Mouse (Mus musculus): ENCODE results near the gene Enah. TPM values are rescaled to one million over a fixed set of nuclear protein-coding genes. Genes with fewer than 3 reads are reported as not detected.

Gene Enah
- polyA plus RNA-seq, 1 experiment from 2014 or later = 43.3 TPM

- WGBS = 96% methylated on average over 2 of the region's 2 CpGs
- no peaks in the 10 kb centered on the region for H3K27me3 ChIP-seq (replicated peaks)
- no peak overlapping the region for H3K9ac ChIP-seq
- H3K27ac ChIP-seq = no peak overlapping the region
- H3K4me3 ChIP-seq = no peak overlapping the region
- no peaks in the 10 kb centered on the region; the same call in 1 of the 2 replicates for H3K9me3 ChIP-seq
- no peaks in the 10 kb centered on the region for H3K4me1 ChIP-seq
- no peak overlapping the region for H3K4me2 ChIP-seq (replicated peaks)
- H3K36me3 ChIP-seq = peaks cover 8% of the 10 kb centered on the region; the same call in 1 of the 2 replicates
- no peak for ATAC-seq (ENCODE audit: low FRiP score, low read depth)
Observed at GRCm38 (mm10) chr1:181984811-181985210, 35.0 kb downstream of the Enah start.

DNA sequence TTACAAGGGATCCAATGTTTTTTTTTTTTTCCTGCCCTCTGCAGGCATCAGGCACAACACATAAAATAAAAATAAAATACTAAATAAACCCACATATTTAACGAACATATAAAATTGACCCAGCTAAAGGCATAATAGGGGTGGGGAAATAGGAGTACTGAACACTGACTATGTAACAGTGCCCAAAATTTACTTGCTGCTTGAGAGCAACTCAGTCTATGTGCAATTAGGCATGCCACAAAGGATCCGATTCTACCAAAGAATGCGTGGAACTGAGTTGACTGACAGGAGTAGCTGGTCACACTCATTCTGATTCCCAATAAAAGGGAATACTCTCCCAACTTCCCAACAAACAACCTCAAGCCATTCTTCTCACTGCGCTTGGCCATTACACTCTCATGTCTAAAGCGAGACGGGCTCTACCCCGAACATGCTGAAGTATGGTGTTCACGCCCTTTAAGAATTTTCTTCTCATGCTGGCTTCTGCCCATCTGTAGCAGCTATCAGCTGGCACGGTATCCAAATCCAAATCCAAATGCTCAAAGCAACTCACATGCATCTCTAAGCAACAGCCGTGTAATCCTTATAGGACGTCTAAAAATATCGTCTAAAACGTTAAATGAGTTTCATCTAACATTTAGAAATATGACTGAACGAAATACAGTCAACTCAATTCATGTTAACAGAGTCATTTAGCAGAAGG lies 39.6 kb downstream of the Enah start:
- H3K36me3 ChIP-seq = peaks cover 8% of the 10 kb centered on the region; the same call in 1 of the 2 replicates
- H3K9me3 ChIP-seq = no peaks in the 10 kb centered on the region
- no peak overlapping the region for H3K9ac ChIP-seq
- H3K4me3 ChIP-seq = no peak overlapping the region
- no peaks in the 10 kb centered on the region for H3K27me3 ChIP-seq (replicated peaks)
- H3K27ac ChIP-seq = no peak overlapping the region
- 93% methylated on average over 14 of the region's 14 CpGs for WGBS
- peaks cover 8% of the 10 kb centered on the region for H3K4me1 ChIP-seq
- no peak overlapping the region for H3K4me2 ChIP-seq (replicated peaks)
- no peak for ATAC-seq (ENCODE audit: low FRiP score, low read depth)

GRCm38 (mm10) chr1:181975510-181975909 lies 44.3 kb downstream of the Enah start:
- no peaks in the 10 kb centered on the region for H3K27me3 ChIP-seq (replicated peaks)
- no peaks in the 10 kb centered on the region for H3K9me3 ChIP-seq
- no peak overlapping the region for H3K4me2 ChIP-seq (replicated peaks)
- H3K4me3 ChIP-seq = no peak overlapping the region
- 83% methylated on average over 3 of the region's 3 CpGs for WGBS
- H3K4me1 ChIP-seq = peaks cover 18% of the 10 kb centered on the region
- no peaks in the 10 kb centered on the region for H3K36me3 ChIP-seq
- H3K9ac ChIP-seq = no peak overlapping the region
- no peak overlapping the region for H3K27ac ChIP-seq
- no peak for ATAC-seq (ENCODE audit: low FRiP score, low read depth)

DNA sequence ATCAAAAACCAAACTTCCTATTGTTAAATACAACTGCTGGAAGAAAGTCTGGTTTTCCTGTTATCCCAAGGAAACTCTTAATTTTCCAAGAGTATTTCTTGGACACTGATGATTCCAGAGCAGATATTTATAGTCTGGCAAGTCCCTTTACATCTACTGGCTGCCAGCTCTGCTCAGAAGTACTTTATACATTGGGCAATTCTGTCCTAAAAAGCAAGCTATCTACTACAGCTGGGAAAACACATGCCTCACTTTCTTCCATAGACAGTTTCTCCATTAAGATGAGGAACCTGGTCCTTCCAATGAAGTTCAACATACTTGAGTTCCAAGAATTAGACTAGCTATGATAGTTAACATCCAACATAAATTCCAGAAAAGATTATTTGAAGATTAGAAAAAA lies 44.9 kb downstream of the Enah start:
- Histone ChIP-seq H3K9me3 (no peaks in the 10 kb centered on the region), H3K27me3 (replicated peaks) (no peaks in the 10 kb centered on the region), H3K36me3 (no peaks in the 10 kb centered on the region), H3K9ac (no peak overlapping the region), H3K4me2 (replicated peaks) (no peak overlapping the region), H3K4me3 (no peak overlapping the region), H3K4me1 (peaks cover 19% of the 10 kb centered on the region), H3K27ac (no peak overlapping the region)
- ATAC-seq (ENCODE audit: low FRiP score, low read depth) = no peak

GRCm38 (mm10) chr1:181965277-181965676 lies 54.5 kb downstream of the Enah start:
- Histone ChIP-seq H3K27me3 (replicated peaks) (no peaks in the 10 kb centered on the region), H3K27ac (no peak overlapping the region), H3K4me1 (peaks cover 4% of the 10 kb centered on the region; the same call in 1 of the 2 replicates), H3K4me3 (no peak overlapping the region), H3K9me3 (no peaks in the 10 kb centered on the region), H3K36me3 (peaks cover 7% of the 10 kb centered on the region), H3K9ac (no peak overlapping the region), H3K4me2 (replicated peaks) (no peak overlapping the region)
- WGBS = 88% methylated on average over 1 of the region's 1 CpGs
- no peak for ATAC-seq (ENCODE audit: low FRiP score, low read depth)

DNA sequence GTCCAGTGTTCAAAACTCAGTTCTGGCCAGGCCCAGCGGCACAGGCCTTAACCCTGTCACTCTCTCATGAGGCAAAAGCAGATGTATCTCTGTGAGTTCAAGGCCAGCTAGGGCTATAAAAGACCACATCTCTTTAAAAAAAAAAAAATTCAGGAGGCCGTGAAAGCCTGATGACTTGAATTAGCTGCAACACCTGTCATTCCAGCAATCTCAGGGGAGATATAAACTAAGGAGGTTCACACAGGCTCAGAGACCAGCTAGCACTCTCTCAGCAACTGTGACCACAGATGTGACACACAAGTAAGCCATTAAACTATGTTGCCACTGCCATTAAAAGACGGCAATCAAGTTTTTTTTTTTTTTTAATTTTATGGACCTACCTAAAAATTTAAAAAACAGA lies 56.0 kb downstream of the Enah start:
- WGBS = 55% methylated on average over 3 of the region's 3 CpGs
- no peak overlapping the region for H3K27ac ChIP-seq
- no peak for ATAC-seq (ENCODE audit: low FRiP score, low read depth)
- H3K4me1 ChIP-seq = peaks cover 2% of the 10 kb centered on the region; the same call in 1 of the 2 replicates
- no peaks in the 10 kb centered on the region for H3K9me3 ChIP-seq
- H3K36me3 ChIP-seq = peaks cover 13% of the 10 kb centered on the region
- H3K4me2 ChIP-seq (replicated peaks) = no peak overlapping the region
- no peaks in the 10 kb centered on the region for H3K27me3 ChIP-seq (replicated peaks)
- H3K4me3 ChIP-seq = no peak overlapping the region
- no peak overlapping the region for H3K9ac ChIP-seq

DNA sequence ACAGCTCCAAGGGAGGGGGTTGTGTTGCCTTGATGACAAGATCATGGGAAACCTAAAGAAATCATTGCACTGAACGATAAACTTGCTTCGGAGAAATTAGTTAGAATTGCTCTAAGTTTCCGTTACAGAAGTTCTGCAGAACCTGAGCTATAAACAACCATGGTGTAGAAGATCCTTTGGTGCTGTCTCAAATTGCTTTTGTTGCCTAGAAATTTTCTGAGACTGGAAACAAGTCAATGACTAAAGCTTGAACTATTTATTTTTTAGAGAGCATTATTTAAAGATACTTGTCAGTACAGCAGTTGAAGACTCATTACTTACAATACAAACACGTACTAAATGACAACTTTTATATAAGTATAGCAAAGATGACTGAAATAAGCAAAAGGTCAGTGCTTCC lies 56.4 kb downstream of the Enah start:
- peaks cover 13% of the 10 kb centered on the region for H3K36me3 ChIP-seq
- H3K4me3 ChIP-seq = no peak overlapping the region
- H3K9me3 ChIP-seq = no peaks in the 10 kb centered on the region
- H3K27ac ChIP-seq = no peak overlapping the region
- ATAC-seq (ENCODE audit: low FRiP score, low read depth) = no peak
- H3K27me3 ChIP-seq (replicated peaks) = no peaks in the 10 kb centered on the region
- no peaks in the 10 kb centered on the region for H3K4me1 ChIP-seq
- no peak overlapping the region for H3K9ac ChIP-seq
- 93% methylated on average over 4 of the region's 4 CpGs for whole genome bisulfite sequencing
- H3K4me2 ChIP-seq (replicated peaks) = no peak overlapping the region

- ATAC-seq (ENCODE audit: low FRiP score, low read depth) = no peak
- no peak overlapping the region for H3K4me2 ChIP-seq (replicated peaks)
- 96% methylated on average over 3 of the region's 3 CpGs for WGBS
- H3K27me3 ChIP-seq (replicated peaks) = no peaks in the 10 kb centered on the region
- H3K4me3 ChIP-seq = no peak overlapping the region
- H3K9ac ChIP-seq = no peak overlapping the region
- H3K4me1 ChIP-seq = no peaks in the 10 kb centered on the region
- peaks cover 22% of the 10 kb centered on the region for H3K36me3 ChIP-seq
- no peak overlapping the region for H3K27ac ChIP-seq
- H3K9me3 ChIP-seq = no peaks in the 10 kb centered on the region
Observed at GRCm38 (mm10) chr1:181960383-181960782, 59.4 kb downstream of the Enah start.

DNA sequence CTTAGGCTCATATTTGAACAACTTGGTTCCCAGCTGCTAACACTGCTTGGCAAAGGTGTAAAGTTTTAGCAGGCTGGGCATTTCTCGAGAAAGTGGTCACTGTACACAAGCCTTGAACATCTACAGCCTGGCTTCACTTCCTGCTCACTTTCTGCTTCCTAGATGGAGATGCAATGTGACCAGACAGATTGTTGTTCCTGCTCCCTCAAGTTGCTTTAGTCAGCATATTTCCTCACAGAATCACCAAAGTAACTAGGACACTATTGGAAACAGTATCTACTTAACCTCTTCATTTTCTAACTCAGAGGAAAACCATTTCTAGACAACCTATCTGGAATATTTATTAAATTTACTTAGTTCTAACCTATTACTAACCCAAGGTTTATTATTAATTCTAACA lies 61.4 kb downstream of the Enah start:
- H3K4me3 ChIP-seq = no peak overlapping the region
- no peak overlapping the region for H3K9ac ChIP-seq
- ATAC-seq (ENCODE audit: low FRiP score, low read depth) = no peak
- no peak overlapping the region for H3K4me2 ChIP-seq (replicated peaks)
- 94% methylated on average over 1 of the region's 1 CpGs for WGBS
- no peaks in the 10 kb centered on the region for H3K9me3 ChIP-seq
- H3K36me3 ChIP-seq = peaks cover 22% of the 10 kb centered on the region
- H3K27me3 ChIP-seq (replicated peaks) = no peaks in the 10 kb centered on the region
- H3K27ac ChIP-seq = no peak overlapping the region
- H3K4me1 ChIP-seq = no peaks in the 10 kb centered on the region

GRCm38 (mm10) chr1:181957736-181958135 lies 62.1 kb downstream of the Enah start:
- Histone ChIP-seq H3K9ac (no peak overlapping the region), H3K4me1 (no peaks in the 10 kb centered on the region), H3K9me3 (no peaks in the 10 kb centered on the region), H3K4me3 (no peak overlapping the region), H3K27ac (no peak overlapping the region), H3K36me3 (peaks cover 22% of the 10 kb centered on the region), H3K4me2 (replicated peaks) (no peak overlapping the region), H3K27me3 (replicated peaks) (no peaks in the 10 kb centered on the region)
- no peak for ATAC-seq (ENCODE audit: low FRiP score, low read depth)
- WGBS = 93% methylated on average over 2 of the region's 2 CpGs

DNA sequence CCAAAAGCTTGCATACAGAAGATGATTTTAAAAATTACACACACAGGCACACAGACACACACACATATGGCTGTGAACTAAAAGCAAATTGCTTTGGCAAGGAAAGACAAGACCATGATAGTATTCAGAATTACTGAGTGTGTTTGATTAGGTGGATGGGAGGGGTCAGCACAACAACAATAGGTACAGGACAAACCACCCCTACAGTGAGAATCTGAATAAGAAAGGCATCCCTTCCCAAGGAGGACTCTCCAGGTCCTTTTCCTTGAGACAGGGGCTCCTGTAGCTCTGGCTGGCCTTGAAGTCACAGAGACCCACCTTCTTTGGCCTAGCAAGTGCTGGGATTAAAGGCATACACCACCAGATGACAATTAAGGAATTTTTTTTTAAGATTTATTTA lies 66.2 kb downstream of the Enah start:
- Histone ChIP-seq H3K36me3 (peaks cover 13% of the 10 kb centered on the region), H3K27me3 (replicated peaks) (no peaks in the 10 kb centered on the region), H3K9me3 (no peaks in the 10 kb centered on the region), H3K4me1 (no peaks in the 10 kb centered on the region), H3K4me2 (replicated peaks) (no peak overlapping the region), H3K9ac (no peak overlapping the region), H3K27ac (no peak overlapping the region), H3K4me3 (no peak overlapping the region)
- ATAC-seq (ENCODE audit: low FRiP score, low read depth) = no peak

- 93% methylated on average over 5 of the region's 5 CpGs for WGBS
Observed at GRCm38 (mm10) chr1:181951266-181951665, 68.5 kb downstream of the Enah start.

DNA sequence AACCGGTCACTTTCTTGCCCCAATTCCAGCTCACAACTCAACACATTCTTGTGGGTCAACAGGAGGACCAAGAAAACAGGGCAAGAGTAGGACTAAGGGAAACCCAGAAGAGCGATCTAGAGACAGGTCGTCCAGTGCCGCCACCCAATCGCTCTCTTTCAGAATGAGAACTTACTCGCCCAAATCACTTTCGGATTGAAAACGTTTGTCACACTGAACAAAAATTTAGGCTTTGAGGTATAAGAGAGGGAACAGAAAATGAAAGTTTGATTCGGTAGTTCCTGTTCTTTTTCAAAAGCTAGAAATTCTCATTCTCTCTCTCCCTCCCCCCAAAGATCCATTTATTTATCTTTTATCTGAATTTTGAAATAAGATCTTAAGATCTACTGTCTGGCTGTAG lies 69.1 kb downstream of the Enah start:
- H3K36me3 ChIP-seq = peaks cover 7% of the 10 kb centered on the region; the same call in 1 of the 2 replicates
- WGBS = 96% methylated on average over 9 of the region's 9 CpGs

More at GRCm38 (mm10) chr1:181951266-181951665, 68.5 kb downstream of the Enah start:
- no peaks in the 10 kb centered on the region for H3K27me3 ChIP-seq (replicated peaks)
- H3K9me3 ChIP-seq = no peaks in the 10 kb centered on the region
- no peak overlapping the region for H3K4me3 ChIP-seq
- no peak overlapping the region for H3K4me2 ChIP-seq (replicated peaks)
- H3K4me1 ChIP-seq = no peaks in the 10 kb centered on the region
- H3K9ac ChIP-seq = no peak overlapping the region
- H3K36me3 ChIP-seq = peaks cover 6% of the 10 kb centered on the region
- no peak for ATAC-seq (ENCODE audit: low FRiP score, low read depth)
- H3K27ac ChIP-seq = no peak overlapping the region

More for the DNA sequence above, 69.1 kb downstream of the Enah start:
- Histone ChIP-seq H3K27ac (no peak overlapping the region), H3K4me2 (replicated peaks) (no peak overlapping the region), H3K4me1 (no peaks in the 10 kb centered on the region), H3K27me3 (replicated peaks) (no peaks in the 10 kb centered on the region), H3K9ac (no peak overlapping the region), H3K9me3 (no peaks in the 10 kb centered on the region), H3K4me3 (no peak overlapping the region)
- ATAC-seq (ENCODE audit: low FRiP score, low read depth) = no peak

Data from neural tube, embryonic 12.5 days (tissue).